Mouse (Mus musculus) granulocyte monocyte progenitor cell, adult 5-6 weeks (primary cell): ENCODE results near the gene Srarp. TPM values are rescaled to one million over a fixed set of nuclear protein-coding genes. Genes with fewer than 3 reads are reported as not detected.

Experiments
- ATAC-seq: replicated peaks from 2 replicates; pipeline ENCODE4 v1.8.0; 2016; ENCODE audit warnings: mild to moderate bottlenecking, moderate TSS enrichment, inconsistent platforms; ENCODE audit not compliant: poor library complexity, severe bottlenecking
- total RNA-seq, 2 experiments: library from RNA; stranded (forward) in 1 of 2; stranded (reverse) in 1 of 2; fragments of 200-712, 200-1000 nt in 1 of 2; fragments of >200 nt in 1 of 2; fragmentation: Nextera tagmentation in 1 of 2; gene quantifications; 2 replicates each; pipeline ENCODE4 v1.2.3; 2014 to 2017

The Srarp gene
- total RNA-seq, 2 experiments from 2014 or later = not detected

DNA sequence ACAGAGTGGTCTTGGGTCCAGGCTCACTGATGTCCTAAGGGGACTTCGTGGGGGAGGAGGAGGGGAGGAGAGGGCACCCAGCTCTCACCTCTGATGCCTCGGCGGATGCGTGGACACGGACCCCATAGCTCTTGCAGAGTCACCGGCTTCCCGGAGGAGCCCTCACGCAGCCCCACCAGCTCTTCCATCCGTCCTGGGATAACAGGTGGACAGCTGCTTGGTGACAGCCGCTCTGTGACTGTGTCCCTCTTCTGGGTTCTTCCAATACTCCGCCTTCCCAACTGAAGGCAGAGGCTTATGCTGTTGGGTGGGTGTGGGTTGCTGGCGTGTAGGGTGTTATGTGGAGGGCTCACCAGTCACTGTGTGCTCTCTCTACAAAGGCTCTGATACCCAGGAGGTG is 38.0 kb downstream of the Srarp start:
- no peak for ATAC-seq

DNA sequence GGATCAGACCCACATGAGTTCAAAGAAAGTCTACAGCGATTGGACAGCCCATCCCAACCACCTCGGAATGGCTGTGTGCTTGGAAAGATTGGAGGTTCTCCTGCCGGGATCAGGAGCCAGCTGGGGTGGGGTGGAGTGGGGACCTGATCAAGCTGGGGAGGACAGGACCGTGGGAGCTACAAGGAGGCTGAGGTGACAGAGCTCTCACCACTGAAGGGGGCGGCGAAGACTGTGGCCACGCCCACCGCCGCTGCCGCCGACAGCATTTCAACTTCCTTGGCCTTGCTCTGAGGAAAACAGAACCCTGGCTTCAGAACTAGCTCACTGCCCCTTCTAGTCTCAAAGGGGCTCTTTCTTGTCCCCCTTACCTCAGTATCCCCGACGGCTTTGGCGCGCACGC is 41.2 kb downstream of the Srarp start:
- peak; percentile 61 for ATAC-seq

DNA sequence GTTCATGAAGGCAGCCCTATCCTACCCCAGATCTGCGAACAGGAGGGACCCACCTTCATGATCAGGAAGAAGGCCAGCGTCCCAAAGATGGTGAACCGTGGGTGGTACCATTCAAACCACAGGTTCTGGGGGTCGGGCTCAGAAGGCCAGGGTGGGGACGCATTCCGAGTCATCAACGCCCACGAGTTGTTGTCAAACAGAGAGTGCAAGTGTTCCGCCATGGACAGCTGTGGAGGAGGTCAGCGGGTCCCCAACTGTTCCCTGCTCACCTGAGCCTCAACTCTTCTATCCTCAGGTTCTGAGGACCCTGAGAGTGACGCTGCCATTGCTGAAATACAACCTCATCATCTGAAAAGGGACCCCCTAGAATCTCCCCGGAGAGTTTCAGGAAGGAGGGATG is 44.6 kb downstream of the Srarp start:
- ATAC-seq = no peak

DNA sequence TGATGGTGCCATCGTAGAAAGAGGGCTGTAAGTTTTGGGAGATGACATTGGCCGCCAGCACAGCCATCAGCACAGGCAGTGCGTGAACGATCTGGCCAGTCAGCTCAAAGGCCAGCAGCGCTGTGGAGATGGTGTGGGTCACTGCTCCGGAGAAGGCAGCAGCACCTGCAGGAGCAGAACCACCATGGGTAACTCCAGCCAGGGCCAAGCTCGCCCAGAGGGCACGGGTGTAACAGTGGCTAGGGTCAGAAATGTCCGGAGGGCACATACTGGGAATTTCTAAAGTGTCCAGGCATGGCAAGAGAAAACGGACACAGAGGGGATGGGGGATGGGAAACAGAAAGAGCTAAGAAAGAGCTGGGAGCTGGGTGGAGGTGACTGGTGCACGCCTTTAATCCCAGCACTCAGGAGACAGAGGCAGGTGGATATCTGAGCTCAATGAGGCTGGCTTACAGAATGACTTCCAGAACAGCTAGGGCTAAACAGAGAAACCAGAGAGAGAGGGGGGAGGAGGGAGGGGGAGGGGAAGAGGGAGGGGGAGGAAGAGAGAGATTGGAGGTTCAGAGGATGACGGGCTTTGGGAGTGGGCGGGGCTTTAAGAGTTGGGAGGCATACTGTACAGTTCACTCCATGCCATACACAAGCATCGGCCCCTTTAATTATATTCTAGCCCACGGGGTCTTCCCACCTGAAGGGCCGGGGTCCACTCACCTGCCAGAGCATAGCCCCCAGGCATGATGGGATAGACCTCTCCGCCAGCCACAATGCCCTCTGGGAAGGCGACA is 46.3 kb downstream of the Srarp start:
- no peak for ATAC-seq

DNA sequence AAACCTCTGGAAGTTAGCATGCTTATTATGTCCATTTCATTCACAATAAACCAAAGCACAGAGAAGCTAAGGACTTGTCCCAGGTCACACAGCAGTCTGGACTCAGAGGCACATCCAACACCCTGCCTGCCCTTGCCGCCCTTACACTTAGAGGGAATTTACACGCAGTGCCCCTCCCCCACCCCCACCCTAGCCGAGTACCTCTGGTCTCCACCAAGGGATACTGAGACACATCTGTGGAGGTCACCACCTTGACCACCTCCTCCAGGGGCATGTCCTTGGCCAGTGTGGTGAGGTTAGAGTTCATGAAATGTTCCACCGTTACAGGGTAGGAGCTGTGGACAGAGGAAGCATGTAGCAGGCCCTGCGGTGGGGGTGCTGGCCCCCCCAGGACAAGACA is 48.0 kb downstream of the Srarp start:
- no peak for ATAC-seq

DNA sequence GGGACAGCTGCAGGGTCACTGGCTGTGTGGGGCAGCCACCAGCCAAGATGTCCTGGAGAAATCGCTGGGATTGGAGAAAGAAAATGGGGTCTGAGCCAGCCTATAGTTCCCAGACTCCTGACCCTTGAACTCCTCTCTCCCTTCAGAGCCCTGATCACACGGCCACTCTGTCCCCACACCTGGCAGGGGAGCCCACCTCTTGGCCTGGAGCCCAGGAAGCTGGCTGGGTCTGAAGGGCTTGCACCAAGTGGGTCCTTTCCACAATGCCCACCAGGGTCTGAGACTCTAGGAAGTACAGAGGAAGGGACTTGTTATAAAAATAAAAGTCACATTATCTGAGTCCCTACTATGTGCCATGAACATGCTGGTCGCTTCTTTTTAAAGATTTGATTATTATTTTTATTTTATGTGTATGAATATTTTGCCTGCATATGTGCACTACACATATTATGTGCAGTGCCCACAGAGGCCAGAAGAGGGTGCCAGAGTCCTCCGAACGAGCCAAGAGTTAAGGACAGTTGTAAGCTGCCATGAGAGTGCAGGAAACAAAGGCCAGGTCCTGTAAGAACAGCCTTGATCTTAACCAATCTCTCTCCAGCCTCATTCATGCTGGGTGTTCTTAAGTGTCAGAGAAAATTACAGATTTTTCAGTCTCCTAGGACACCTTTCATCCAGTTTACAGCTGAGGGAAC is 48.7 kb downstream of the Srarp start:
- ATAC-seq = peak; percentile 73

DNA sequence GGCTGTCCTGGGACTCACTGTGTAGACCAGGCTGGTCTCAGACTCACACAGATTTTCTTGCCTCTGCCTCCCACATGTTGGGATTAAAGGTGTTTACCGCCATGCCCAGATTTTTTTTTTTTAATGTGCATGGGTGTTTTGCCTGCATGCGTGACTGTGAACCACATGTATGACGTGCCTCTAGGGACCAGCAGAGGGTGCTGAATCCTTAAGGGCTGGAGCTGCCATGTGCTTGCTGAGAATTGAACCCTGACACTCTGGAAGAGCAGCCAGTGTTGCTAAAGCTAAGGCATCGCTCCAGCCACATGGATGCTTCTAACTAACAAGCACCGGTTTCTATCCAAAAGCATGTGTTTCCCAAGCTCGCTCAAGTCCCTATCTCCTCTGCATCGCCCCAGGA is 49.8 kb downstream of the Srarp start:
- no peak for ATAC-seq

DNA sequence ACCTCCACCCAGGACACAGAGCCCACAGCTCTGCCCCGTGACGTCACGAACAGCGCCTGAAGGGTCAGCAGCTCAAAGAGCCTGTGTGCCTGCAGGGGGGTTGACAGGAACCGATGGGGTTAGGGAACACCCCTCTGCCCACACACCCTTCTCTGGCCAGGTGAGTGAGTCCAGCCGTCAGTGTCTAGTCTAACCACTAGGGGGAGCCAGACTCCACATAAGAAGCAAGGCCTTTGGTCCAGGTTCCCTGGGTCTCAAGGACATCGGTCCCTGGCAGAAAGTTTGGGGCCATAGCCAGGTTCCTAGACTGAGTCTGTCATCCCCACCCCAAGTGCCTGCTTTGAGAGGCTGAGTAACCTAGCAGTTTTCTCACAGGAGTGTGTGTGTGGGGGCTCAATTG is 50.6 kb downstream of the Srarp start:
- peak; percentile 58 for ATAC-seq

Other genes with a start within 250 kb of the Srarp start
- 1.4 and 1.8 TPM in 2 replicates for gene Rsg1, start 222.1 kb downstream of the Srarp start, total RNA-seq (2014; fragmentation: Nextera tagmentation)
- 1.4 and 2.6 TPM in 2 replicates for gene Rsg1, start 222.1 kb downstream of the Srarp start, total RNA-seq (2017)
- gene Arhgef19, start 196.6 kb downstream of the Srarp start, total RNA-seq (2014; fragmentation: Nextera tagmentation) = not detected in 2 replicates
- not detected in 2 replicates for gene Arhgef19, start 196.6 kb downstream of the Srarp start, total RNA-seq (2017)
- gene Epha2, start 134.9 kb downstream of the Srarp start, total RNA-seq (2014; fragmentation: Nextera tagmentation) = 0.88 TPM in 1 of 2 replicates, not detected in the other
- gene Epha2, start 134.9 kb downstream of the Srarp start, total RNA-seq (2017) = 0.10 TPM in 1 of 2 replicates, not detected in the other
- not detected in 2 replicates for gene Fam131c, start 67.9 kb downstream of the Srarp start, total RNA-seq (2014; fragmentation: Nextera tagmentation)
- gene Fam131c, start 67.9 kb downstream of the Srarp start, total RNA-seq (2017) = not detected in 2 replicates
- not detected in 2 replicates for gene Clcnka, start 37.4 kb downstream of the Srarp start, total RNA-seq (2014; fragmentation: Nextera tagmentation)
- gene Clcnka, start 37.4 kb downstream of the Srarp start, total RNA-seq (2017) = not detected in 2 replicates
- not detected in 2 replicates for gene Clcnkb, start 20.1 kb downstream of the Srarp start, total RNA-seq (2014; fragmentation: Nextera tagmentation)
- not detected in 2 replicates for gene Clcnkb, start 20.1 kb downstream of the Srarp start, total RNA-seq (2017)
- not detected in 2 replicates for gene Hspb7, start 15.3 kb downstream of the Srarp start, total RNA-seq (2014; fragmentation: Nextera tagmentation)
- not detected in 2 replicates for gene Hspb7, start 15.3 kb downstream of the Srarp start, total RNA-seq (2017)
- 10.0 and 18.4 TPM in 2 replicates for gene Zbtb17, start 8.5 kb upstream of the Srarp start, total RNA-seq (2014; fragmentation: Nextera tagmentation)
- 19.9 and 28.9 TPM in 2 replicates for gene Zbtb17, start 8.5 kb upstream of the Srarp start, total RNA-seq (2017)
- gene Spen, start 102.5 kb upstream of the Srarp start, total RNA-seq (2014; fragmentation: Nextera tagmentation) = 37.8 TPM in 2 replicates
- gene Spen, start 102.5 kb upstream of the Srarp start, total RNA-seq (2017) = 21.4 and 25.5 TPM in 2 replicates
- 0.11 and 0.36 TPM in 2 replicates for gene Fblim1, start 170.0 kb upstream of the Srarp start, total RNA-seq (2014; fragmentation: Nextera tagmentation)
- gene Fblim1, start 170.0 kb upstream of the Srarp start, total RNA-seq (2017) = not detected in 2 replicates
- gene Tmem82, start 182.5 kb upstream of the Srarp start, total RNA-seq (2014; fragmentation: Nextera tagmentation) = 1.7 and 3.8 TPM in 2 replicates
- gene Tmem82, start 182.5 kb upstream of the Srarp start, total RNA-seq (2017) = 0.72 TPM in 1 of 2 replicates, not detected in the other
- gene Slc25a34, start 187.7 kb upstream of the Srarp start, total RNA-seq (2014; fragmentation: Nextera tagmentation) = not detected in 2 replicates
- gene Slc25a34, start 187.7 kb upstream of the Srarp start, total RNA-seq (2017) = not detected in 2 replicates
- 11.5 and 17.0 TPM in 2 replicates for gene Plekhm2, start 228.8 kb upstream of the Srarp start, total RNA-seq (2014; fragmentation: Nextera tagmentation)
- 7.2 and 11.2 TPM in 2 replicates for gene Plekhm2, start 228.8 kb upstream of the Srarp start, total RNA-seq (2017)
- gene Rsc1a1, start 249.5 kb upstream of the Srarp start, total RNA-seq (2014; fragmentation: Nextera tagmentation) = 6.8 and 15.2 TPM in 2 replicates
- 9.5 and 11.3 TPM in 2 replicates for gene Rsc1a1, start 249.5 kb upstream of the Srarp start, total RNA-seq (2017)